Mouse (Mus musculus): ENCODE results near the gene Cfap43. TPM values are rescaled to one million over a fixed set of nuclear protein-coding genes. Genes with fewer than 3 reads are reported as not detected.

Gene Cfap43
- total and polyA plus RNA-seq, 3 experiments = 3.2 to 12.7 (median 11.7) TPM

- no peak overlapping the region for H3K4me2 ChIP-seq (ENCODE audit: insufficient read depth, low read depth, poor library complexity, severe bottlenecking)
These were observed 49.6 kb downstream of the Cfap43 start for GRCm38 (mm10) chr19:47869516-47869915.

GRCm38 (mm10) chr19:47868951-47869350, 50.1 kb downstream of the Cfap43 start:
- no peaks in the 10 kb centered on the region for H3K9me3 ChIP-seq (replicated peaks; ENCODE audit: low read length)
- no peak overlapping the region for H3K9ac ChIP-seq (ENCODE audit: insufficient read depth, low read depth)
- no peak overlapping the region for H3K4me3 ChIP-seq (replicated peaks in 1 of 3; ENCODE audit: low read depth in 2 of 3, low read length in 2 of 3, poor library complexity in 1 of 3)
- H3K4me2 ChIP-seq (ENCODE audit: insufficient read depth, low read depth, poor library complexity, severe bottlenecking) = no peak overlapping the region
- dilution Hi-C loops (cut with MboI; ENCODE audit: extremely low pct_ligation_motif_present, extremely low pct_unique_long_range_greater_than_20kb, low sequenced_read_pairs) (no loop called here), in situ Hi-C loops (cut with MboI; ENCODE audit: low pct_ligation_motif_present, low pct_unique_long_range_greater_than_20kb, low sequenced_read_pairs) (loop anchor here (25.0 kb wide), 1 partner anchor 507 kb away; no protein-coding TSS in a partner anchor)
- DNase-seq (ENCODE audit: extremely low read depth) = no peak
- no peaks in the 10 kb centered on the region for H3K79me2 ChIP-seq (replicated peaks; ENCODE audit: control insufficient read depth, extremely low read depth, insufficient read depth, poor library complexity, severe bottlenecking)
- H3K27me3 ChIP-seq (replicated peaks) = peaks cover 1% of the 10 kb centered on the region
- no peak for TF ChIP-seq NRF1 (IDR thresholded peaks at IDR 0.05; ENCODE audit: low read depth, low read length)
- TF ChIP-seq TCF12 (IDR thresholded peaks at IDR 0.05; ENCODE audit: low read depth, low read length) = no peak
- no peak for TF ChIP-seq CHD2 (IDR thresholded peaks at IDR 0.05; ENCODE audit: low read length)
- TF ChIP-seq MAFK (IDR thresholded peaks at IDR 0.05; ENCODE audit: insufficient replicate concordance, low read length) = no peak
- TF ChIP-seq RCOR1 (conservative IDR thresholded peaks at IDR 0.05; ENCODE audit: low read depth, low read length) = no peak
- TF ChIP-seq CTCF (conservative IDR thresholded peaks at IDR 0.05 in 1 of 2, IDR thresholded peaks at IDR 0.05 in 1 of 2; ENCODE audit: low read depth in 2 of 2, low read length in 2 of 2) = no peak
- TF ChIP-seq USF2 (conservative IDR thresholded peaks at IDR 0.05; ENCODE audit: low read depth, low read length) = no peak
- no peak for TF ChIP-seq MAZ (IDR thresholded peaks at IDR 0.05; ENCODE audit: low read depth, low read length)
- TF ChIP-seq GABPA (IDR thresholded peaks at IDR 0.05; ENCODE audit: insufficient replicate concordance, low read depth, low read length) = no peak
- TF ChIP-seq ZC3H11A (IDR thresholded peaks at IDR 0.05; ENCODE audit: low read depth, low read length) = no peak
- no peak for TF ChIP-seq JUN (IDR thresholded peaks at IDR 0.05; ENCODE audit: insufficient read depth, low read depth, low read length)
- no peak for TF ChIP-seq TBP (conservative IDR thresholded peaks at IDR 0.05; ENCODE audit: low read depth, low read length)
- no peak for TF ChIP-seq RAD21 (IDR thresholded peaks at IDR 0.05; ENCODE audit: low read depth, low read length)
- H3K4me1 ChIP-seq (ENCODE audit: control insufficient read depth in 1 of 2, insufficient read depth in 2 of 2) = peaks cover 5 to 12% of the 10 kb centered on the region in 2 experiments
- H3K27ac ChIP-seq (ENCODE audit: insufficient read depth, low read depth) = no peak overlapping the region
- peaks cover 4% of the 10 kb centered on the region in 2 experiments for H3K36me3 ChIP-seq (replicated peaks in 1 of 2; ENCODE audit: control insufficient read depth in 1 of 2, insufficient read depth in 1 of 2, low read length in 1 of 2)

More at GRCm38 (mm10) chr19:47869516-47869915, 49.6 kb downstream of the Cfap43 start:
- in situ Hi-C loops (cut with MboI; ENCODE audit: low pct_ligation_motif_present, low pct_unique_long_range_greater_than_20kb, low sequenced_read_pairs) (loop anchor here (25.0 kb wide), 1 partner anchor 507 kb away; no protein-coding TSS in a partner anchor), dilution Hi-C loops (cut with MboI; ENCODE audit: extremely low pct_ligation_motif_present, extremely low pct_unique_long_range_greater_than_20kb, low sequenced_read_pairs) (no loop called here)
- Histone ChIP-seq H3K4me1 (ENCODE audit: control insufficient read depth in 1 of 2, insufficient read depth in 2 of 2) (peaks cover 5 to 6% of the 10 kb centered on the region in 2 experiments), H3K36me3 (replicated peaks in 1 of 2; ENCODE audit: control insufficient read depth in 1 of 2, insufficient read depth in 1 of 2, low read length in 1 of 2) (no peaks in the 10 kb centered on the region), H3K4me3 (replicated peaks in 1 of 3; ENCODE audit: low read depth in 2 of 3, low read length in 2 of 3, poor library complexity in 1 of 3) (no peak overlapping the region), H3K79me2 (replicated peaks; ENCODE audit: control insufficient read depth, extremely low read depth, insufficient read depth, poor library complexity, severe bottlenecking) (no peaks in the 10 kb centered on the region), H3K9me3 (replicated peaks; ENCODE audit: low read length) (no peaks in the 10 kb centered on the region), H3K27ac (ENCODE audit: insufficient read depth, low read depth) (no peak overlapping the region), H3K27me3 (replicated peaks) (peaks cover 4% of the 10 kb centered on the region), H3K9ac (ENCODE audit: insufficient read depth, low read depth) (no peak overlapping the region)
- TF ChIP-seq RCOR1 (conservative IDR thresholded peaks at IDR 0.05; ENCODE audit: low read depth, low read length) = no peak
- no peak for TF ChIP-seq HCFC1 (IDR thresholded peaks at IDR 0.05; ENCODE audit: low read depth, low read length)
- no peak for DNase-seq (ENCODE audit: extremely low read depth)
